Mouse (Mus musculus): ENCODE data around the gene Chka. TPM values are rescaled to one million over a fixed set of nuclear protein-coding genes. Genes with fewer than 3 reads are reported as not detected.

Chka gene
- polyA plus RNA-seq (2015; fragmentation: Illumina TruSeq; extraction: RNeasy Lipid Tissue Mini Kit (QIAGEN cat#74804); ENCODE audit: insufficient read depth, low replicate concordance): 68.8 TPM

DNA sequence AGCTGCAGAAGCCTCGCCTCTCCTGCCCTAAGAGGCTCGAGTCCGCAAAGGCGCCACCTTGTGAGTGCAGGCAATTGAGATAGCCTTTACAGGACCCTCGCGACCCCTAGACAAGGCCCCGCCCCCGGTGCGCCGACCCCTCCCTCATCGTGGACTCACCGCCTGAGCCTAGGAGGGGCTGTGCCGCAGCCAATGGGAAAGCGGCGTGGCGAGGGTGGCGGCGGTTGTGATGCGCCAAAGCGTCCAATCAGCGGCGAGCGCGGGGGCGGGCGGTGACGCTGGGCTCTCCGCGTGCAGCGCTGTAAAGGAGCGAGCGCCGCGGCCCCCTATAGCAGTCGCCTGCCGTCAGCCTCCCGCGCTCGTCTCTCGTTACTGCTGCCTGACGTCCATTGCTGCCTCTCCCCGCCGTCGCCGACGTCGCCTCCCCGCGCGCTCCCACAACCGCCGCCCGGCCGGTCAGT, at the start of gene Chka:
Gene Chka, plus strand, starts transcription at position 272 of the 461 bp plus-strand sequence.

DNA sequence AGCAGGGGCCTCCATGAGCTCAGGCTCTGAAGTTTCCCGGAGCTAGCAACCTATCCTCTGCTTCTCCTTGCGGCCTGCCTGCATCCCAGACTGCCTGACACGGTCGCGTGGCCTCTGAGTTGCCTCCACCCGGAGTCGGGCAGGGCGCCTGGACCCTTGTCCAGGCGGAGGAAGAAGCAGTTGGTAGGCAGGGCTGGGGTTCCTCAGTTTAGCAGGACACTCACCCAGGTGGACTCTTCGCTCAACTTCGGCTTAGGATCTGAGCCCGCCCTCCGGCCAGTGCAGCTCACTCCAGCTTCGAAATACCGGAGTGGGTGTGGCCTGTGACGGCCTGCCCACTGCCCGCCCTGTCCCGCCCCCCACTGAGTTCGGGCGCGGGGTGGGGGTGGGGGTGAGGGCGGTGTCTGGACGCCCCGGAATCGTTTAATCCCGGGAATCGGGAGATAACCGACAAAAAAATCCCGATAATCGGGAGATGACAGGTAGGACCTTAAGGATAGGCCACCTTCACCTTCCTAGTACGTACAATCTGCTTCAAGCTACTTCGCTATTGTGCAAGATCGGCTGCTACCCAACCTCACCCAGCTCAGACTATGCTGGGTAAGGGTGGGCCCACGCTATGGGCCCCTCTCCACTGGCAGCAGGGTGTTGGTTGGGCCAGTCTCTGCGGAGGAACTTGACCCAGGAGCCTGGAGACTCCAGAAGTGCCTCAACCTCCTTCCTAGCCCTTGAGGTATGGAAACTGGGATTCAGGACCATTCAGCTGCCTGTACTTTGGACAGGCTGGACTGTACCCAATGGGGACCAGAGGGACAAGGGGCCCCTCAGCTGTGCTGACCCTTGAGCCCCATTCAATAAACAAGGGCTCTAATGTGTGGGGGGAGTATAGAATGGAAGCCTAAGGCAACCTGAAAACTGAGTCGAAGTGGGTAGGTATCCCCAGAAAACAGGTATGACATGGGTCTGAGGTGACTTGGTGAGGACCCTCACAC, 55.5 kb downstream of the Chka start, which contains the start of gene Tcirg1:
Gene Tcirg1, minus strand, starts transcription at position 339 of the 992 bp plus-strand sequence.

DNA sequence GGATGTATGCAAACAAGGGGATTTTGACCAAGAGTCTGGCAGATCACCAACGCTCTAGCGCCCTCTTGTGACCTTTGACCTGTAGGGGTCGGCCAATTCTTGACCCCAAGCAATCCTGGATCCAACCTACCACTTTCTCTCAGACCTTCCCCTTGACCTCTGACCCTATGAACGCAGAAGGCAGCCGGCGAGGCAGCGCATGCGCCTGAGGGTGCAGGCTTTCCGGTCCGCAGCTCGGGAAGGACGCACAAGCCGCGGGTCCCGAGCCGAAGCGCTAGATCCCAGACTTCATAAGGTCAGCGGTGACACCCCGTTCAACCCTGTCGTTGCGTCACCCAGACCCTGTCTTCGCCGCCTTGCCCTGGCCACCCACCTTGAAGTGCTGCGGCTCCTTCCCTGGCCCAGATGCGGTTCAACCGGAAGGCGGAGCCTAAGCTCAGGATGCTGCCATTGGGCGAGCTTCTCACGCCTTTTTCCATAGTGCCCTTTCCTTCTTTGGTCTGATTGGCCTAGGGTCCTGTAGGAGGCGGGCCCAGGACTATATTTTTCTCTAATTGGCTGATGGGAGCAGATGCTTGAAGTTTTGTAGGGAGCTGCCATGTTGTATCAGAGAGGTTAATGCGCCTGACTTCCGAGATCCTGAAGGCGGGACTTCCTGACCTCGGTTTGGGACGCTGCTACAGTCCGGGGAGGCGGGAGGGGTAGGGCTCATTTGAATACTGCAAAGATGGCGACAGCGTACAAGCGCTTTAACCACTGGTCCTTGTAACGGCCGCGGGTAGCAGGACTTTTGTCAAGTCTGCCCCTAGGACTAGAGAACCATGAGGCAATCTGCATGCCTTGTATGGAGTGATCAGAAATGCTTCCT, 61.0 kb downstream of the Chka start, which contains the start of gene Ndufs8:
Gene Ndufs8, minus strand, starts transcription at position 438 of the 868 bp plus-strand sequence.

DNA sequence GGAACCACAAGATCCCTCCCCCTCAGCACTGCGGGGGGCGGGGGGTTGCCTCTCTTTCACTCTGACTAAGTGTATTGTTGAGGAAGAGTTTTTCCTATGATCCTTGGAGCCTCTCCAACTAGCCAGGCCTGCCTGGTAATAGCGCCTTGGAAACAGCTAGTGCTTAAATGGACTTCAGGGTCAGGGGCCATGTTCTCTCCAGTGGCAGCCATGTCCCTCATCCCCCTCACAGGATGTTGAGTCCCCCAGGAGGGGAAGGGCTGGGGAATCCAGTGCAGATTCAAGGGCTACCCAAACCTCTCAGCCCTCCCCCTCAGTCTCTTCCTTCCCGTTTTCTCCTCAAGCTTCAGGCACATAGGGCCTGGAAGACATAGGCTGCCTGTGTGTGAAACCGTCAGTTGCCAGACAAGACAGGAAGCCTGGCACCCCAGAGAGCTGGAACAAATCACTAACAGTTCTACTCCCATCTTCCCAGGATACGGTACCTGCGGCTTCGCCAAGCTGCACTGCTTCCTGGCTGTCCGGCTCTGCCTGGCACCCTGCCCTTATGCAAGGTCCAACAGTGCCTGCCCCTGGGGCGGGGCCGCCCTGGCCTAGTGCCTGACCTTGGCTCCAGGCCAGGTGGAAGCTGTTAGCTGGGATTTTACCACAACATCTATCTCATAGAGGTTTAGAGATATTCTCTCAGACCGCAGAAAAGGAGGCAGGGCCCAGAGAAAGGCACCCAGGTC, 77.8 kb downstream of the Chka start, which contains the start of gene Aldh3b1:
Gene Aldh3b1, minus strand, starts transcription at position 598 of the 731 bp plus-strand sequence.

DNA sequence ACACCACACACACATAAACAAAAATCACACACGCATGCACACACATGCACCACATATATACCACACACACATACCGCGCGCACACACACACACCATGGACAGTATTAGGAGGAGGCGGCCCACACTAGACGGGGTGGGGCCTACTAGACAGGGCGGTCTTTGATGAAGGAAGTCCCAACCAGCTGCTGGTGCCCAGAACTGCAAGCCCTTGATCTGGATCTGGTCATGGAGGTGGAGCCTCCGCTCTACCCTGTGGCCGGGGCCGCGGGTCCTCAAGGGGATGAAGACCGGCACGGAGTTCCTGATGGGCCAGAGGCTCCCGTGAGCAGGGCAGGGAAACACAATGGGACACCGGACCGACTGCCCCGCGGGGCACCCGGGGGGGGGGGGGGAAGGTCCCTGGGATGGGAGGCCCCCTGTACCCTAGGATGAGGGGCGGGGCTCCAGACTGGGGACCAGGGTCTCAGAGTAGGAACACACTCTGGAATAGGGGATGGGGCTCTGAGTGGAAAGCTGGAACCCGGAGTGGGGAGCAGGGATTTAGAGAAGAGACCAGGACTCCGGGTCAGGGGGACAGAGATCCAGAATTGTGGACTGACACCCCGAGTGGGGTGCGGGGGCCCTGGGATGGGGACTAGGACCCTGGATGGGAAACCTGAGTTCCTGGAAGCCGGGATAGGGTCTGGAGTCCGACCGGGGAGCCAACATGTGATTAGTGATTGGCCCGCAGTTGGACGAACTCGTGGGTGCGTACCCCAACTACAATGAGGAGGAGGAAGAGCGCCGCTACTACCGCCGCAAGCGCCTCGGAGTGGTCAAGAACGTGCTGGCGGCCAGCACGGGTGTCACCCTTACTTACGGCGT, 83.7 kb downstream of the Chka start, which contains the start of gene Unc93b1:
Gene Unc93b1, plus strand, starts transcription at position 155 of the 864 bp plus-strand sequence.

Other genes starting within 250 kb of the Chka start
- 3.2 TPM for gene Lrp5, start 165.2 kb upstream of the Chka start, polyA plus RNA-seq (2015; fragmentation: Illumina TruSeq; extraction: RNeasy Lipid Tissue Mini Kit (QIAGEN cat#74804); ENCODE audit: insufficient read depth, low replicate concordance)
- 3.9 TPM for gene 1810055G02Rik, start 143.5 kb upstream of the Chka start, polyA plus RNA-seq (2015; fragmentation: Illumina TruSeq; extraction: RNeasy Lipid Tissue Mini Kit (QIAGEN cat#74804); ENCODE audit: insufficient read depth, low replicate concordance)
- 79.8 TPM for gene Kmt5b, start 84.4 kb upstream of the Chka start, polyA plus RNA-seq (2015; fragmentation: Illumina TruSeq; extraction: RNeasy Lipid Tissue Mini Kit (QIAGEN cat#74804); ENCODE audit: insufficient read depth, low replicate concordance)
- 55.5 TPM for gene Tcirg1, start 55.4 kb downstream of the Chka start, polyA plus RNA-seq (2015; fragmentation: Illumina TruSeq; extraction: RNeasy Lipid Tissue Mini Kit (QIAGEN cat#74804); ENCODE audit: insufficient read depth, low replicate concordance)
- gene Ndufs8, start 61.0 kb downstream of the Chka start, polyA plus RNA-seq (2015; fragmentation: Illumina TruSeq; extraction: RNeasy Lipid Tissue Mini Kit (QIAGEN cat#74804); ENCODE audit: insufficient read depth, low replicate concordance): 42.9 TPM
- 10.8 TPM for gene Aldh3b1, start 78.0 kb downstream of the Chka start, polyA plus RNA-seq (2015; fragmentation: Illumina TruSeq; extraction: RNeasy Lipid Tissue Mini Kit (QIAGEN cat#74804); ENCODE audit: insufficient read depth, low replicate concordance)
- gene Unc93b1, start 83.4 kb downstream of the Chka start, polyA plus RNA-seq (2015; fragmentation: Illumina TruSeq; extraction: RNeasy Lipid Tissue Mini Kit (QIAGEN cat#74804); ENCODE audit: insufficient read depth, low replicate concordance): 210 TPM
- gene Aldh3b3, start 106.9 kb downstream of the Chka start, polyA plus RNA-seq (2015; fragmentation: Illumina TruSeq; extraction: RNeasy Lipid Tissue Mini Kit (QIAGEN cat#74804); ENCODE audit: insufficient read depth, low replicate concordance): not detected
- not detected for gene Aldh3b2, start 120.6 kb downstream of the Chka start, polyA plus RNA-seq (2015; fragmentation: Illumina TruSeq; extraction: RNeasy Lipid Tissue Mini Kit (QIAGEN cat#74804); ENCODE audit: insufficient read depth, low replicate concordance)
- 2.4 TPM for gene Acy3, start 134.8 kb downstream of the Chka start, polyA plus RNA-seq (2015; fragmentation: Illumina TruSeq; extraction: RNeasy Lipid Tissue Mini Kit (QIAGEN cat#74804); ENCODE audit: insufficient read depth, low replicate concordance)
- not detected for gene Tbx10, start 141.0 kb downstream of the Chka start, polyA plus RNA-seq (2015; fragmentation: Illumina TruSeq; extraction: RNeasy Lipid Tissue Mini Kit (QIAGEN cat#74804); ENCODE audit: insufficient read depth, low replicate concordance)
- 4.0 TPM for gene Nudt8, start 148.8 kb downstream of the Chka start, polyA plus RNA-seq (2015; fragmentation: Illumina TruSeq; extraction: RNeasy Lipid Tissue Mini Kit (QIAGEN cat#74804); ENCODE audit: insufficient read depth, low replicate concordance)
- 3.0 TPM for gene Gm49405, start 148.9 kb downstream of the Chka start, polyA plus RNA-seq (2015; fragmentation: Illumina TruSeq; extraction: RNeasy Lipid Tissue Mini Kit (QIAGEN cat#74804); ENCODE audit: insufficient read depth, low replicate concordance)
- gene Doc2g, start 151.5 kb downstream of the Chka start, polyA plus RNA-seq (2015; fragmentation: Illumina TruSeq; extraction: RNeasy Lipid Tissue Mini Kit (QIAGEN cat#74804); ENCODE audit: insufficient read depth, low replicate concordance): 3.4 TPM
- 41.0 TPM for gene Ndufv1, start 161.0 kb downstream of the Chka start, polyA plus RNA-seq (2015; fragmentation: Illumina TruSeq; extraction: RNeasy Lipid Tissue Mini Kit (QIAGEN cat#74804); ENCODE audit: insufficient read depth, low replicate concordance)
- 108 TPM for gene Gstp1, start 186.2 kb downstream of the Chka start, polyA plus RNA-seq (2015; fragmentation: Illumina TruSeq; extraction: RNeasy Lipid Tissue Mini Kit (QIAGEN cat#74804); ENCODE audit: insufficient read depth, low replicate concordance)
- gene Gstp2, start 194.2 kb downstream of the Chka start, polyA plus RNA-seq (2015; fragmentation: Illumina TruSeq; extraction: RNeasy Lipid Tissue Mini Kit (QIAGEN cat#74804); ENCODE audit: insufficient read depth, low replicate concordance): 5.3 TPM
- gene Gstp3, start 207.8 kb downstream of the Chka start, polyA plus RNA-seq (2015; fragmentation: Illumina TruSeq; extraction: RNeasy Lipid Tissue Mini Kit (QIAGEN cat#74804); ENCODE audit: insufficient read depth, low replicate concordance): 9.2 TPM
- gene Cabp2, start 229.8 kb downstream of the Chka start, polyA plus RNA-seq (2015; fragmentation: Illumina TruSeq; extraction: RNeasy Lipid Tissue Mini Kit (QIAGEN cat#74804); ENCODE audit: insufficient read depth, low replicate concordance): not detected
- 46.1 TPM for gene Cdk2ap2, start 245.4 kb downstream of the Chka start, polyA plus RNA-seq (2015; fragmentation: Illumina TruSeq; extraction: RNeasy Lipid Tissue Mini Kit (QIAGEN cat#74804); ENCODE audit: insufficient read depth, low replicate concordance)
- 39.9 TPM for gene Pitpnm1, start 248.2 kb downstream of the Chka start, polyA plus RNA-seq (2015; fragmentation: Illumina TruSeq; extraction: RNeasy Lipid Tissue Mini Kit (QIAGEN cat#74804); ENCODE audit: insufficient read depth, low replicate concordance)